Mouse (Mus musculus) brain, embryonic 14.5 days (tissue): Measurements from ENCODE around the gene Astl. TPM values are rescaled to one million over a fixed set of nuclear protein-coding genes. Genes with fewer than 3 reads are reported as not detected.

Source experiments
- DNase-seq: peaks from one replicate; pipeline ENCODE4 v3.0.0-alpha.2; 2011; ENCODE audit warnings: low read depth
- CTCF ChIP-seq: fragments of 200-500 bp; IDR thresholded peaks from 2 replicates; pipeline ENCODE4 v1.5.1; 2012; ENCODE audit warnings: inconsistent platforms, mild to moderate bottlenecking, moderate library complexity, borderline replicate concordance; ENCODE audit not compliant: insufficient read depth, insufficient read length; ENCODE audit errors: extremely low read depth
- POLR2A ChIP-seq: fragments of 200-500 bp; IDR thresholded peaks from 2 replicates; pipeline ENCODE4 v1.6.1; 2012; ENCODE audit warnings: mild to moderate bottlenecking, inconsistent platforms, borderline replicate concordance; ENCODE audit not compliant: poor library complexity, insufficient read depth, insufficient read length, severe bottlenecking; ENCODE audit errors: extremely low read depth
- polyA plus RNA-seq: library from polyadenylated mRNA; depleted of rRNA; stranded (reverse); fragments of >200 nt; gene quantifications from 2 replicates; pipeline ENCODE4 v1.2.3, GENCODE M21; 2012

Gene Astl
- polyA plus RNA-seq, 1 experiment: not detected

DNA sequence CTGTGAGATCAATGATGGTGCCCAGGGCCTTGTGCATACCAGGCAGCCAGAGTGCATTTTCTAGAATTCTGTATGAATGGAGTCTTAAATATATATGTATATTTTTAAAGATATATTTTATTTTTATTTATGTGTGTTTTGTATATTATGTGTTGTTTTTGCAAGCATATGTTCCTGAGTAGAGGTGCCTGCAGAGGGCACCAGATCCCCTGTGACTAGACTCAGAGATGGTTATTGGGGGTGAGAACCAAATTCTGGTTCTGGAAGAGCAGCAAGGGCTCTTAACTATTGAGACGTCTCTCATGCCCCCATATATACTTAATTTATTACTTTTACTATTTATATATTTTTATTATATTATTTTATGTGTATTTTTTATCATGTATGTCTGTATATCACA is 27.2 kb upstream of the Astl start:
- DNase-seq: no peak
- TF ChIP-seq POLR2A: no peak
- TF ChIP-seq CTCF: no peak

GRCm38 (mm10) chr2:127312801-127313200 is 25.6 kb upstream of the Astl start:
- no peak for TF ChIP-seq CTCF
- no peak for TF ChIP-seq POLR2A
- no peak for DNase-seq

DNA sequence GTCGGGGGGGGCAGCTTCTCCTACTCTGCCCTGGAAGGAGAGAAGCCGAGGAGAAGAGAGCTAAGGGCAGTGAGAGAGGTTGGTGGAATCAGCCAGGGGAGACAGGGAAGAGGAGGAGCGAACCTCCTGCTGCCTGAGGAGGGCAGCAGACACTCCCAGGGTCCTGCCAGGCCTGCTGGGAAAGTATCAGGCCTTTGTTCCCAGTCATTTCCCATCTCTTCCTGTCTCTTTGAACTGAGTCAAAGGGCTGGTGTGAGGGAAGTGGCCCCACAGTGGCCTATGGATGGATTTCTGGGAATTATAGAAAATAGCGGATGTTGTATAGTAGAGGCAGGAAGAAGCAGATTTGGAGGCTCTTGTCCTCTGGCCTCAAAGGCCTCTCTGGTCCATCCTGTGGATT is 24.6 kb upstream of the Astl start:
- DNase-seq: no peak
- TF ChIP-seq CTCF (no peak), POLR2A (no peak)

DNA sequence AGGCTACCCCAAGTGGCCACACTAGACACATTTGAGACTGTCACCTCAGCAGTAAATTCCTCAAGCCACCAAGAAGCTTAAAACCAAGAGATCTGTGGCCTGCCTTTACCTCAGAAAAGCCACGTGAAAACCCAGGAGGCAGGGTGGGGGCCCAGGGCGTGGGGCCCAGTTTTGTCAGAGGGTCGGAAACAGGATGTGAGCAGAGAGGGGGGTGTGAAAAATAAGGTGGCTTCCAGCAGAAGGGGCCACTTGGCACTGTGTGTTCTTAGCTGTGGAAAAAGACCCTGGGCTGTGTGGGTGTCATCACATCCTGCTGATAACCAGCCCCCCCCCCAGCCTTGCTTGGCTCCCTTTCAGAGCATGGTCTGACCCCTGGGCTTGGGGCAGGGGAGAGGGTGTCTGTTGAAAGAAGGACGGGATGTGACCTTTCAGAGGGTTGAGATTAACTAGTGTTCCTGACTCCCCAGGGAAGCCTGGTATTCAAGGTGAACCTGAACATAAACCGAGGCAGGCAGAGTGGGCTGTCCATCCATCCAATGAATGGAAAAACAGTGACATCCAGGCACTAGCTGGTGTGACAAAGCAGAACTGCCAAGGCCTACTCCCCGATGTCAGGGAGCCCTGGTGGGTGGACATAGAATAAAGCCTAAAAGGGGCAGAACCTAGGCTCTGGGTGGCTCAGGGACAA is 23.8 kb upstream of the Astl start:
- TF ChIP-seq CTCF: no peak
- TF ChIP-seq POLR2A: no peak
- DNase-seq: no peak

- TF ChIP-seq POLR2A: no peak
- TF ChIP-seq CTCF: no peak
- no peak for DNase-seq
These were observed 23.3 kb upstream of the Astl start for GRCm38 (mm10) chr2:127315155-127315470.

- TF ChIP-seq CTCF: no peak
- TF ChIP-seq POLR2A: no peak
- no peak for DNase-seq
These were observed 22.0 kb upstream of the Astl start for GRCm38 (mm10) chr2:127316431-127316830.

GRCm38 (mm10) chr2:127318136-127318535 is 20.3 kb upstream of the Astl start:
- TF ChIP-seq POLR2A: no peak
- no peak for TF ChIP-seq CTCF
- no peak for DNase-seq

- no peak for TF ChIP-seq POLR2A
- no peak for TF ChIP-seq CTCF
- no peak for DNase-seq
These were observed 19.4 kb upstream of the Astl start for GRCm38 (mm10) chr2:127319071-127319470.

- TF ChIP-seq POLR2A: no peak
- TF ChIP-seq CTCF: no peak
- no peak for DNase-seq
These were observed 15.7 kb upstream of the Astl start for GRCm38 (mm10) chr2:127322671-127323285.

DNA sequence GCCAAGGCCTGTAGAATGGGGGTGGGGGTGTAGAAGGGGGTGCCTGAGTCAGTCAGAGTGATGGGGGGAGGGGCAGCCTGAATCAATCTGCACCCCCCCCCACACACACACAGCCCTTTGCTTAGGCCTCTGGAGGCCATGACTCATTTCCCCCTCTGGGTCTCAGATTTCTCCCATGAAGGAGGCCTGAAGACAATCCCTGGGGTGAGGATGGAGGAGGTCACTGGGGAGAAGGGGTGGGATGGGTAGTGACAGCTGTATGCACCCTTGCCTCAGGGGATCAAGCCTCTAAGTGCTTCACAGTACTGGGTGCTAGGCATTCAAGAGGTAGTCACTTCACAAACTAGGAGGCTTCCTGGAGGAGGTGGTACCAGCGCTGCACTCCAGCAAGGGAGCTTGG is 14.8 kb upstream of the Astl start:
- TF ChIP-seq CTCF: no peak
- TF ChIP-seq POLR2A: no peak
- DNase-seq: no peak

DNA sequence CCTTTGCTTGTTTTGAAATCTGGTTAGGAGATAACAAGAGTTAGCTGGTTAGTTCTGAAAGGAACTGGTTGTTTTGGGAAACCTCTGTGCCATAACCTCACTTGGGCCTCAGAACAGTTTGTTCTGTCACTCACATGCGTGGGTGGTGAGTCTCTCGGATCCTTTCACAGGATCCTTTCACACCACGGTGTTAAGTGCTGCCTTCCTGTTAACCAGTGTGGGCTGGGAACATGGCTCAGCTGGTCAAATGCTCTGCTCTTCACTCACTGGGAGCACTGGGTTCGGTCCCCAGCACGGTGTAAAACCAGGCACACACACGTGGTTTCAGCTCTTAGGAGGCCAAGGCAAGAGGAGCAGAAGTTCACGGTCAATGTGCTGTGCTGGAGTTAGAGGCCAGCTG is 14.0 kb upstream of the Astl start:
- no peak for DNase-seq

DNA sequence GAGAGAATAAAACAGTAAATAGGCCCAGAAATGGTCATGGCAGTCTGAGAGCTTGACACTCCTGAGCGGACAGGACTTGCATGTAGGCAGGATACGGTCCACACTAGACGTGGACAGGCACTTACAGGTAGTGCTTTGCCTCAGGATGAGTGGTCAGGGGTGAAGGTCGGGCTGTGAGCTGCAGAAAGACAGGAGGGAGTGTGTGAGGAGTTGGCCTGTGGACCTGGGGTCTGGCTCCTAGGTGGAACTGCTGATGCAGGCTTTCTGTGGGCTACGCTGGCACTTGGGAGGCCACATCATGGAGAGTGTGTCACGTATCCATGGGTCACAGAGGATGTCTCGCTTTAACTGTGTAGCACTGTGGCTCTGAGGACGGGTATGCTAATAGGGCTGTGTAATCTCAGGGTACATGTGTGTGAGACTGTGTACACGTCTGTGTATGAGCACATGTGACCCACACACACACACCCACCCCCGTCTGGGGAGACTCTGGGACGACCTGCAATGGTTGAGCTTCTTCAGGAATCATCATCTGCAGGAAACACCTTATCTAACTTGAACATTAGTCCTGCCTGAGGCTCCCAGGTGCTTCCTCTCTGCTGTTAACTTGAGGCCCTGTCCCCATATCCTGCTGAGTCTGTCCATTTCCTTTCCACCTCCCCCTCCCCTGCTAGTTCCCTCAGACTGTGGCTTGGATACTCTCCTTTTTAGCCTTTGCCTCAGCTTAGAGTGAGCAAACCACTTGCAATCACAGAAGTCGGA is 10.2 kb upstream of the Astl start:
- DNase-seq: no peak
- no peak for TF ChIP-seq CTCF
- no peak for TF ChIP-seq POLR2A

More for the DNA sequence above, 14.0 kb upstream of the Astl start:
- TF ChIP-seq POLR2A: no peak
- TF ChIP-seq CTCF: no peak
